Mouse (Mus musculus): Measurements from ENCODE around the gene Gm960. TPM values are rescaled to one million over a fixed set of nuclear protein-coding genes. Genes with fewer than 3 reads are reported as not detected.
"Not testable (repeated sequence)": the region's sequence is repeated elsewhere in the genome, so short reads cannot be mapped to it uniquely, and the experiment has no call there.

Gm960 gene
- polyA plus RNA-seq, 1 experiment = 4.9 TPM

GRCm38 (mm10) chr19:4590025-4590424 is 108.4 kb downstream of the Gm960 start:
- H3K27ac ChIP-seq (ENCODE audit: control insufficient read depth, insufficient read depth, low read depth, low read length) = no peak overlapping the region
- H3K4me1 ChIP-seq (ENCODE audit: control insufficient read depth, insufficient read depth, low read length) = peaks cover 2% of the 10 kb centered on the region; the same call in 1 of the 2 replicates
- H3K27me3 ChIP-seq (ENCODE audit: control insufficient read depth, insufficient read depth, low read length) = no peaks in the 10 kb centered on the region
- no peak overlapping the region for H3K4me3 ChIP-seq (ENCODE audit: control insufficient read depth, low read depth, low read length)
- TF ChIP-seq POLR2A (IDR thresholded peaks at IDR 0.05; ENCODE audit: control insufficient read depth, low read depth, low read length) (no peak), CTCF (IDR thresholded peaks at IDR 0.05; ENCODE audit: control insufficient read depth, insufficient read depth, insufficient replicate concordance, low read depth, low read length) (no peak)
- H3K36me3 ChIP-seq (ENCODE audit: control insufficient read depth, insufficient read depth, low read length) = no peaks in the 10 kb centered on the region

- Histone ChIP-seq H3K4me1 (ENCODE audit: control insufficient read depth, insufficient read depth, low read length) (peaks cover 1% of the 10 kb centered on the region; the same call in 1 of the 2 replicates), H3K27me3 (ENCODE audit: control insufficient read depth, insufficient read depth, low read length) (no peaks in the 10 kb centered on the region), H3K27ac (ENCODE audit: control insufficient read depth, insufficient read depth, low read depth, low read length) (no peak overlapping the region), H3K36me3 (ENCODE audit: control insufficient read depth, insufficient read depth, low read length) (no peaks in the 10 kb centered on the region), H3K4me3 (ENCODE audit: control insufficient read depth, low read depth, low read length) (no peak overlapping the region)
- TF ChIP-seq CTCF (IDR thresholded peaks at IDR 0.05; ENCODE audit: control insufficient read depth, insufficient read depth, insufficient replicate concordance, low read depth, low read length) (peak; percentile 30; the same call in 1 of the 2 replicates), POLR2A (IDR thresholded peaks at IDR 0.05; ENCODE audit: control insufficient read depth, low read depth, low read length) (no peak)
Measured at GRCm38 (mm10) chr19:4589081-4589480, 109.4 kb downstream of the Gm960 start.

- H3K36me3 ChIP-seq (ENCODE audit: control insufficient read depth, insufficient read depth, low read length) = no peaks in the 10 kb centered on the region
- no peak overlapping the region for H3K4me3 ChIP-seq (ENCODE audit: control insufficient read depth, low read depth, low read length)
- H3K27ac ChIP-seq (ENCODE audit: control insufficient read depth, insufficient read depth, low read depth, low read length) = no peak overlapping the region
- TF ChIP-seq CTCF (IDR thresholded peaks at IDR 0.05; ENCODE audit: control insufficient read depth, insufficient read depth, insufficient replicate concordance, low read depth, low read length) (no peak), POLR2A (IDR thresholded peaks at IDR 0.05; ENCODE audit: control insufficient read depth, low read depth, low read length) (no peak)
- H3K4me1 ChIP-seq (ENCODE audit: control insufficient read depth, insufficient read depth, low read length) = no peaks in the 10 kb centered on the region
- H3K27me3 ChIP-seq (ENCODE audit: control insufficient read depth, insufficient read depth, low read length) = no peaks in the 10 kb centered on the region
Measured at GRCm38 (mm10) chr19:4588430-4588829, 110.0 kb downstream of the Gm960 start.

- Histone ChIP-seq H3K27me3 (ENCODE audit: control insufficient read depth, insufficient read depth, low read length) (no peaks in the 10 kb centered on the region), H3K4me3 (ENCODE audit: control insufficient read depth, low read depth, low read length) (no peak overlapping the region), H3K27ac (ENCODE audit: control insufficient read depth, insufficient read depth, low read depth, low read length) (no peak overlapping the region), H3K36me3 (ENCODE audit: control insufficient read depth, insufficient read depth, low read length) (no peaks in the 10 kb centered on the region), H3K4me1 (ENCODE audit: control insufficient read depth, insufficient read depth, low read length) (no peaks in the 10 kb centered on the region)
- TF ChIP-seq CTCF (IDR thresholded peaks at IDR 0.05; ENCODE audit: control insufficient read depth, insufficient read depth, insufficient replicate concordance, low read depth, low read length) = no peak
- TF ChIP-seq POLR2A (IDR thresholded peaks at IDR 0.05; ENCODE audit: control insufficient read depth, low read depth, low read length) = no peak
Measured at GRCm38 (mm10) chr19:4587426-4587825, 111.0 kb downstream of the Gm960 start.

- not testable (repeated sequence) for H3K36me3 ChIP-seq (ENCODE audit: control insufficient read depth, insufficient read depth, low read length); H3K27ac ChIP-seq (ENCODE audit: control insufficient read depth, insufficient read depth, low read depth, low read length); H3K4me3 ChIP-seq (ENCODE audit: control insufficient read depth, low read depth, low read length); H3K27me3 ChIP-seq (ENCODE audit: control insufficient read depth, insufficient read depth, low read length); H3K4me1 ChIP-seq (ENCODE audit: control insufficient read depth, insufficient read depth, low read length)
Measured at GRCm38 (mm10) chr19:4586783-4587182, 111.7 kb downstream of the Gm960 start.

- no peak overlapping the region for H3K4me3 ChIP-seq (ENCODE audit: control insufficient read depth, low read depth, low read length)
- no peaks in the 10 kb centered on the region for H3K4me1 ChIP-seq (ENCODE audit: control insufficient read depth, insufficient read depth, low read length)
- no peaks in the 10 kb centered on the region for H3K36me3 ChIP-seq (ENCODE audit: control insufficient read depth, insufficient read depth, low read length)
- TF ChIP-seq CTCF (IDR thresholded peaks at IDR 0.05; ENCODE audit: control insufficient read depth, insufficient read depth, insufficient replicate concordance, low read depth, low read length) (no peak), POLR2A (IDR thresholded peaks at IDR 0.05; ENCODE audit: control insufficient read depth, low read depth, low read length) (no peak)
- no peaks in the 10 kb centered on the region for H3K27me3 ChIP-seq (ENCODE audit: control insufficient read depth, insufficient read depth, low read length)
- H3K27ac ChIP-seq (ENCODE audit: control insufficient read depth, insufficient read depth, low read depth, low read length) = no peak overlapping the region
Measured at GRCm38 (mm10) chr19:4583856-4584255, 114.6 kb downstream of the Gm960 start.

- no peak overlapping the region for H3K27ac ChIP-seq (ENCODE audit: control insufficient read depth, insufficient read depth, low read depth, low read length)
- H3K36me3 ChIP-seq (ENCODE audit: control insufficient read depth, insufficient read depth, low read length) = no peaks in the 10 kb centered on the region
- no peaks in the 10 kb centered on the region for H3K4me1 ChIP-seq (ENCODE audit: control insufficient read depth, insufficient read depth, low read length)
- H3K27me3 ChIP-seq (ENCODE audit: control insufficient read depth, insufficient read depth, low read length) = no peaks in the 10 kb centered on the region
- no peak for TF ChIP-seq CTCF (IDR thresholded peaks at IDR 0.05; ENCODE audit: control insufficient read depth, insufficient read depth, insufficient replicate concordance, low read depth, low read length)
- no peak for TF ChIP-seq POLR2A (IDR thresholded peaks at IDR 0.05; ENCODE audit: control insufficient read depth, low read depth, low read length)
- H3K4me3 ChIP-seq (ENCODE audit: control insufficient read depth, low read depth, low read length) = no peak overlapping the region
Measured at GRCm38 (mm10) chr19:4579296-4579695, 119.2 kb downstream of the Gm960 start.

- TF ChIP-seq POLR2A (IDR thresholded peaks at IDR 0.05; ENCODE audit: control insufficient read depth, low read depth, low read length) (no peak), CTCF (IDR thresholded peaks at IDR 0.05; ENCODE audit: control insufficient read depth, insufficient read depth, insufficient replicate concordance, low read depth, low read length) (no peak)
- no peaks in the 10 kb centered on the region for H3K4me1 ChIP-seq (ENCODE audit: control insufficient read depth, insufficient read depth, low read length)
- no peaks in the 10 kb centered on the region for H3K27me3 ChIP-seq (ENCODE audit: control insufficient read depth, insufficient read depth, low read length)
- no peak overlapping the region for H3K27ac ChIP-seq (ENCODE audit: control insufficient read depth, insufficient read depth, low read depth, low read length)
- no peaks in the 10 kb centered on the region for H3K36me3 ChIP-seq (ENCODE audit: control insufficient read depth, insufficient read depth, low read length)
- H3K4me3 ChIP-seq (ENCODE audit: control insufficient read depth, low read depth, low read length) = no peak overlapping the region
Measured at GRCm38 (mm10) chr19:4578799-4579198, 119.7 kb downstream of the Gm960 start.

Other genes starting within 250 kb of the Gm960 start
- 0.79 and 1.6 TPM in 2 replicates for gene Syt12, start 221.2 kb downstream of the Gm960 start, polyA plus RNA-seq (2012; rRNA removed)
- 0.94 and 0.95 TPM in 2 replicates for gene 2010003K11Rik, start 200.1 kb downstream of the Gm960 start, polyA plus RNA-seq (2012; rRNA removed)
- 14.3 and 15.2 TPM in 2 replicates for gene Pcx, start 188.2 kb downstream of the Gm960 start, polyA plus RNA-seq (2012; rRNA removed)
- 1.7 and 1.9 TPM in 2 replicates for gene Lrfn4, start 83.0 kb downstream of the Gm960 start, polyA plus RNA-seq (2012; rRNA removed)
- 41.2 and 43.7 TPM in 2 replicates for gene Rce1, start 73.0 kb downstream of the Gm960 start, polyA plus RNA-seq (2012; rRNA removed)
- 1.1 and 1.3 TPM in 2 replicates for gene Sptbn2, start 12.5 kb upstream of the Gm960 start, polyA plus RNA-seq (2012; rRNA removed)
- gene Rbm4b, start 57.8 kb upstream of the Gm960 start, polyA plus RNA-seq (2012; rRNA removed) = 218 and 233 TPM in 2 replicates
- 22.6 and 26.4 TPM in 2 replicates for gene Rbm4, start 95.2 kb upstream of the Gm960 start, polyA plus RNA-seq (2012; rRNA removed)
- 5.9 and 9.4 TPM in 2 replicates for gene Gm21992, start 112.9 kb upstream of the Gm960 start, polyA plus RNA-seq (2012; rRNA removed)
- 44.0 and 45.7 TPM in 2 replicates for gene Rbm14, start 113.0 kb upstream of the Gm960 start, polyA plus RNA-seq (2012; rRNA removed)
- 57.9 and 66.4 TPM in 2 replicates for gene Ccs, start 140.7 kb upstream of the Gm960 start, polyA plus RNA-seq (2012; rRNA removed)
- 39.4 and 40.3 TPM in 2 replicates for gene Ccdc87, start 140.7 kb upstream of the Gm960 start, polyA plus RNA-seq (2012; rRNA removed)
- gene Ctsf, start 156.5 kb upstream of the Gm960 start, polyA plus RNA-seq (2012; rRNA removed) = 32.4 and 35.7 TPM in 2 replicates
- gene Actn3, start 179.2 kb upstream of the Gm960 start, polyA plus RNA-seq (2012; rRNA removed) = 8.6 and 8.9 TPM in 2 replicates
- 9.2 and 10.7 TPM in 2 replicates for gene Zdhhc24, start 180.0 kb upstream of the Gm960 start, polyA plus RNA-seq (2012; rRNA removed)
- gene Bbs1, start 208.0 kb upstream of the Gm960 start, polyA plus RNA-seq (2012; rRNA removed) = 15.5 and 16.5 TPM in 2 replicates
- gene Dpp3, start 229.6 kb upstream of the Gm960 start, polyA plus RNA-seq (2012; rRNA removed) = 81.8 and 95.7 TPM in 2 replicates
- gene Peli3, start 244.5 kb upstream of the Gm960 start, polyA plus RNA-seq (2012; rRNA removed) = 0.77 and 0.96 TPM in 2 replicates